Mouse (Mus musculus) embryonic fibroblast, embryonic 13.5 days (primary cell): ENCODE data around the gene Gm10439. TPM values are rescaled to one million over a fixed set of nuclear protein-coding genes. Genes with fewer than 3 reads are reported as not detected.
"Not testable (repeated sequence)": the region's sequence is repeated elsewhere in the genome, so short reads cannot be mapped to it uniquely, and the experiment has no call there.

Experiments used
- H3K27ac ChIP-seq: 2 replicates; pipeline ENCODE4 v1.5.1; 2012; ENCODE audit warnings: low read length, control low read depth, inconsistent platforms; ENCODE audit not compliant: insufficient read depth
- H3K4me1 ChIP-seq: 2 replicates; pipeline ENCODE4 v1.6.1; 2011; ENCODE audit warnings: low read length; ENCODE audit not compliant: control insufficient read depth, insufficient read depth
- H3K4me3 ChIP-seq: 2 replicates; pipeline ENCODE4 v1.5.1; 2011; ENCODE audit warnings: mild to moderate bottlenecking, control low read depth, low read length; ENCODE audit not compliant: insufficient read depth
- polyA plus RNA-seq: library from polyadenylated mRNA; stranded (reverse); fragments of >200 nt; gene quantifications from 2 replicates; pipeline ENCODE4 v1.2.4, GENCODE M21; 2011; ENCODE audit warnings: low read depth; ENCODE audit not compliant: missing spikeins, insufficient read length

The Gm10439 gene
- polyA plus RNA-seq = not detected in 2 replicates

GRCm38 (mm10) chrX:149594270-149594669 is at the start of gene Gm10439:
Gene Gm10439, plus strand, starts transcription at chrX:149594570.
- not testable (repeated sequence) for H3K27ac ChIP-seq, H3K4me3 ChIP-seq, H3K4me1 ChIP-seq

Other genes with a start within 250 kb of the Gm10439 start
- not detected in 2 replicates for gene Gm15085, start 147.0 kb upstream of the Gm10439 start, polyA plus RNA-seq
- not detected in 2 replicates for gene Gm15097, start 189.9 kb downstream of the Gm10439 start, polyA plus RNA-seq